Mouse (Mus musculus): ENCODE data around the gene Taf15. TPM values are rescaled to one million over a fixed set of nuclear protein-coding genes. Genes with fewer than 3 reads are reported as not detected.

Taf15 gene
- total and polyA plus RNA-seq, 3 experiments = 31.8 to 236 TPM; not detected in 1

DNA sequence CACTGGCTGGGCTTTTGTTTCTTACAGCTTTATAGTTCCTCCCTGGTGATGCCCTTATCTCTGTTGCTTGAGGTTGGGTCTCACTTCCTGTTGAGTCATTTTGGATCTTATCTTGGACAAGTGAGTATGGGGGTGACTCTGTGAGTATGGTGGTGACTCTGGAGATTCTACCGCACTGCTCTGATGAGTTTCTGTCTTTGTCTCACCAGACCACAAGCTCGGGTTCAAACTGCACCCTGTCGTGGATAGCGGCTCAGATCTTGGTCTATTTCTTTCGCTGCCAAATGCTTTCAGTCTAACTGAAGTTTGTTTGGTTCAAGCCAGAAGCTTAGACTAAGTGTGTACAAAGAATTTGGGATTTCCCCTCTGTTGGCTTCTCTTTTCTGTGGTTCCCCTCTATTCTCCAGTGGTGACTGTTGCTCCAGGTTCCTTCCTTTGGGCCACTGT lies 77.3 kb downstream of the Taf15 start:
- Histone ChIP-seq H3K9me3 (replicated peaks; ENCODE audit: insufficient read depth, low read length) (no peaks in the 10 kb centered on the region), H3K9ac (ENCODE audit: control insufficient read depth, low read depth, low read length, poor library complexity, severe bottlenecking) (peak overlapping the region; percentile 50), H3K36me3 (ENCODE audit: control insufficient read depth in 1 of 2, insufficient read depth in 2 of 2, low read length in 2 of 2) (peaks cover 0 to 14% of the 10 kb centered on the region in 2 experiments; a peak in 2 of 4 replicates), H3K27me3 (ENCODE audit: control insufficient read depth in 1 of 2, insufficient read depth in 2 of 2, low read length in 2 of 2) (no peaks in the 10 kb centered on the region), H3K4me1 (ENCODE audit: control insufficient read depth in 1 of 2, insufficient read depth in 2 of 2, low read length in 2 of 2) (peaks cover 8 to 18% of the 10 kb centered on the region in 2 experiments), H3K4me3 (ENCODE audit: control insufficient read depth in 1 of 2, insufficient read depth in 1 of 2, low read depth in 2 of 2, low read length in 2 of 2) (peak overlapping the region; percentile 27 to 46), H3K27ac (ENCODE audit: control insufficient read depth, low read depth, low read length) (peak overlapping the region; percentile 88), H3K79me2 (ENCODE audit: control insufficient read depth, insufficient read depth, low read length, poor library complexity) (no peaks in the 10 kb centered on the region)
- DNase-seq (ENCODE audit: low read depth, low spot score) = peak; percentile 82
- peak; percentile 91 to 97 for TF ChIP-seq EP300 (IDR thresholded peaks at IDR 0.05; ENCODE audit: low read depth in 1 of 2, low read length in 2 of 2)
- TF ChIP-seq MAZ (IDR thresholded peaks at IDR 0.05; ENCODE audit: low read depth, low read length) = peak; percentile 80; the same call in 1 of the 2 replicates
- no peak for TF ChIP-seq POLR2A (IDR thresholded peaks at IDR 0.05; ENCODE audit: control insufficient read depth in 1 of 2, insufficient read depth in 1 of 2, low read depth in 1 of 2, low read length in 2 of 2, poor library complexity in 1 of 2)
- no peak for TF ChIP-seq MAX (IDR thresholded peaks at IDR 0.05; ENCODE audit: low read length)
- TF ChIP-seq RCOR1 (IDR thresholded peaks at IDR 0.05; ENCODE audit: low read depth, low read length) = peak; percentile 82
- TF ChIP-seq CHD1 (IDR thresholded peaks at IDR 0.05; ENCODE audit: low read depth, low read length) = no peak
- TF ChIP-seq ETS1 (IDR thresholded peaks at IDR 0.05; ENCODE audit: low read depth, low read length) = peak; percentile 90
- no peak for TF ChIP-seq CTCF (IDR thresholded peaks at IDR 0.05 in 2 of 3, conservative IDR thresholded peaks at IDR 0.05 in 1 of 3; ENCODE audit: control insufficient read depth in 1 of 3, insufficient read depth in 1 of 3, low read depth in 2 of 3, low read length in 3 of 3, poor library complexity in 1 of 3, severe bottlenecking in 1 of 3)
- TF ChIP-seq MYC (IDR thresholded peaks at IDR 0.05; ENCODE audit: low read depth, low read length) = no peak
- 0 out of 2 replicates have a peak, but pooled peaks have one; percentile 50 for TF ChIP-seq HCFC1 (IDR thresholded peaks at IDR 0.05; ENCODE audit: low read depth, low read length)
- TF ChIP-seq GABPA (IDR thresholded peaks at IDR 0.05; ENCODE audit: low read depth, low read length) = no peak
- no peak for TF ChIP-seq BHLHE40 (IDR thresholded peaks at IDR 0.05; ENCODE audit: borderline replicate concordance, low read depth, low read length)
- no peak; the same call in 1 of the 2 replicates for TF ChIP-seq CHD2 (IDR thresholded peaks at IDR 0.05; ENCODE audit: low read length)
- TF ChIP-seq USF1 (IDR thresholded peaks at IDR 0.05; ENCODE audit: low read depth, low read length) = no peak
- no peak for TF ChIP-seq ZKSCAN1 (IDR thresholded peaks at IDR 0.05; ENCODE audit: low read depth, low read length)
- peak; percentile 99 for TF ChIP-seq GATA1 (IDR thresholded peaks at IDR 0.05; ENCODE audit: low read depth, low read length)
- no peak for TF ChIP-seq ZC3H11A (IDR thresholded peaks at IDR 0.05; ENCODE audit: low read depth, low read length)
- no peak for TF ChIP-seq E2F4 (IDR thresholded peaks at IDR 0.05; ENCODE audit: borderline replicate concordance, low read depth, low read length)
- no peak for TF ChIP-seq NELFE (IDR thresholded peaks at IDR 0.05; ENCODE audit: low read depth, low read length)
- no peak for TF ChIP-seq ZMIZ1 (IDR thresholded peaks at IDR 0.05; ENCODE audit: low read depth, low read length)
- TF ChIP-seq MXI1 (IDR thresholded peaks at IDR 0.05; ENCODE audit: low read depth, low read length) = no peak
- 0 out of 2 replicates have a peak, but pooled peaks have one; percentile 15 for TF ChIP-seq ELF1 (IDR thresholded peaks at IDR 0.05; ENCODE audit: low read depth, low read length)
- peak; percentile 80 for TF ChIP-seq TCF12 (IDR thresholded peaks at IDR 0.05; ENCODE audit: low read depth, low read length)
- TF ChIP-seq USF2 (IDR thresholded peaks at IDR 0.05; ENCODE audit: borderline replicate concordance in 1 of 2, insufficient read depth in 1 of 2, low read depth in 1 of 2, low read length in 2 of 2) = no peak
- no peak for TF ChIP-seq MYB (IDR thresholded peaks at IDR 0.05; ENCODE audit: low read depth, low read length)
- TF ChIP-seq MEF2A (IDR thresholded peaks at IDR 0.05; ENCODE audit: extremely low read depth, insufficient replicate concordance, low read depth, low read length, poor library complexity, severe bottlenecking) = no peak
- TF ChIP-seq TAL1 (IDR thresholded peaks at IDR 0.05; ENCODE audit: low read length) = no peak; the same call in 1 of the 2 replicates
- peak; percentile 93 for TF ChIP-seq JUND (IDR thresholded peaks at IDR 0.05; ENCODE audit: low read depth, low read length)
- peak; percentile 88; the same call in 1 of the 2 replicates for TF ChIP-seq UBTF (IDR thresholded peaks at IDR 0.05; ENCODE audit: borderline replicate concordance, insufficient read depth, low read depth, low read length)
- TF ChIP-seq SMC3 (IDR thresholded peaks at IDR 0.05; ENCODE audit: low read depth, low read length) = no peak
- no peak for TF ChIP-seq KAT2A (conservative IDR thresholded peaks at IDR 0.05; ENCODE audit: low read depth, low read length)
- TF ChIP-seq ZNF384 (IDR thresholded peaks at IDR 0.05; ENCODE audit: low read depth, low read length) = 0 out of 2 replicates have a peak, but pooled peaks have one; percentile 8
- peak; percentile 62; the same call in 1 of the 2 replicates for TF ChIP-seq SIN3A (IDR thresholded peaks at IDR 0.05; ENCODE audit: low read length)
- peak; percentile 96 for TF ChIP-seq TBP (IDR thresholded peaks at IDR 0.05; ENCODE audit: low read depth, low read length)
- TF ChIP-seq POLR2AphosphoS5 (IDR thresholded peaks at IDR 0.05; ENCODE audit: borderline replicate concordance, low read depth, low read length) = no peak
- TF ChIP-seq POLR2AphosphoS2 (IDR thresholded peaks at IDR 0.05; ENCODE audit: low read length) = no peak
- no peak for TF ChIP-seq NRF1 (IDR thresholded peaks at IDR 0.05; ENCODE audit: insufficient read depth, low read depth, low read length, poor library complexity, severe bottlenecking)

All from MEL (cell line).